Mouse (Mus musculus): Measurements from ENCODE around the gene Nrm. TPM values are rescaled to one million over a fixed set of nuclear protein-coding genes. Genes with fewer than 3 reads are reported as not detected.

The Nrm gene
- polyA plus RNA-seq, 1 experiment from 2014 or later = 13.5 TPM

- H3K27me3 ChIP-seq = no peaks in the 10 kb centered on the region
- in situ Hi-C loops (cut with MboI; ENCODE audit: low pct_unique_long_range_greater_than_20kb) = loop anchor here (10.0 kb wide), 1 partner anchor 237 kb away; no protein-coding TSS in a partner anchor
- ChIA-PET CTCF (interaction anchor here (0.8 to 2.4 kb wide), 8 partner anchors 8 to 85 kb away, joined by 3 to 13 read pairs (median 3); no protein-coding TSS in a partner anchor), POLR2A (interaction anchor here (0.6 to 6.8 kb wide), 15 partner anchors 9 to 124 kb away, joined by 3 to 48 read pairs (median 5); partner anchors contain the start of gene Ddr1)
- DNase-seq (ENCODE audit: low read depth, low spot score) (peak; percentile 79), ATAC-seq (peak; percentile 58)
- no peak for TF ChIP-seq CTCF (IDR thresholded peaks at IDR 0.05)
These were observed 39.4 kb upstream of the Nrm start, which contains the start of gene Ier3 for GRCm38 (mm10) chr17:35821439-35822430. Ier3 (plus strand) TSS chr17:35821684.

- H3K27me3 ChIP-seq = no peaks in the 10 kb centered on the region
- in situ Hi-C loops (cut with MboI; ENCODE audit: low pct_unique_long_range_greater_than_20kb) = loop anchor here (10.0 kb wide), 1 partner anchor 238 kb away; no protein-coding TSS in a partner anchor
- no peak for DNase-seq (ENCODE audit: low read depth, low spot score)
- TF ChIP-seq CTCF (IDR thresholded peaks at IDR 0.05) = no peak
- no peak for ATAC-seq
- ChIA-PET POLR2A (interaction anchor here (0.6 to 6.8 kb wide), 13 partner anchors 9 to 119 kb away, joined by 3 to 48 read pairs (median 7); partner anchors contain the start of gene Ddr1), CTCF (interaction anchor here (1.1 to 9.5 kb wide), 5 partner anchors 9 to 86 kb away, joined by 3 to 79 read pairs (median 4); no protein-coding TSS in a partner anchor)
These were observed 38.6 kb upstream of the Nrm start for GRCm38 (mm10) chr17:35822564-35822963.

GRCm38 (mm10) chr17:35822964-35823937, 37.9 kb upstream of the Nrm start, which contains the start of gene Flot1:
Flot1 (plus strand) TSS chr17:35823230.
- ATAC-seq = peak; percentile 72
- H3K27me3 ChIP-seq = no peaks in the 10 kb centered on the region
- TF ChIP-seq CTCF (IDR thresholded peaks at IDR 0.05) = no peak
- in situ Hi-C loops (cut with MboI; ENCODE audit: low pct_unique_long_range_greater_than_20kb) = loop anchor here (10.0 kb wide), 1 partner anchor 238 kb away; no protein-coding TSS in a partner anchor
- ChIA-PET CTCF (interaction anchor here (1.1 to 9.5 kb wide), 4 partner anchors 9 to 84 kb away, joined by 3 to 79 read pairs (median 4); no protein-coding TSS in a partner anchor), POLR2A (interaction anchor here (0.5 to 6.8 kb wide), 15 partner anchors 10 to 120 kb away, joined by 3 to 48 read pairs (median 4); partner anchors contain the start of gene Ddr1)
- DNase-seq (ENCODE audit: low read depth, low spot score) = peak; percentile 86

DNA sequence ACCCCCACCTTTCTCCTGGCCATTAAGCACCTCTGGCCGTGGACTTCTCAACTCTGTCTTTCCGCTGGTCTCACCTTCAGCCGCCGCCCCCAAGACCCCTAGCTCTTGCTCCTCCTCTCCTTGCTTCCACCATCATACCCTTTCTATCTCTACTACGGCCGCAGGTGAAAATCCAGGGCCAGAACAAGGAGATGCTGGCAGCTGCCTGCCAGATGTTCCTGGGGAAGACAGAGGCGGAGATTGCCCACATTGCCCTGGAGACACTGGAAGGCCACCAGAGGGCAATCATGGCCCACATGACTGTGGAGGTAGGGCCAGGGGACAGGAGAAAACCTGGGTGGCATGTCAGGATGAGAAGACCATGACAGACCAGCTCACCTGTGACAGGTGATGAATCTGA, 36.7 kb upstream of the Nrm start:
- ChIA-PET CTCF (interaction anchor here (0.8 to 9.5 kb wide), 4 partner anchors 9 to 85 kb away, joined by 3 to 79 read pairs (median 6); no protein-coding TSS in a partner anchor), POLR2A (interaction anchor here (0.6 to 6.8 kb wide), 6 partner anchors 11 to 121 kb away, joined by 3 to 48 read pairs (median 14); partner anchors contain the start of gene Ddr1)
- DNase-seq (ENCODE audit: low read depth, low spot score) = no peak
- in situ Hi-C loops (cut with MboI; ENCODE audit: low pct_unique_long_range_greater_than_20kb) = loop anchor here (10.0 kb wide), 1 partner anchor 240 kb away; no protein-coding TSS in a partner anchor
- TF ChIP-seq CTCF (IDR thresholded peaks at IDR 0.05) = no peak
- ATAC-seq = no peak
- H3K27me3 ChIP-seq = no peaks in the 10 kb centered on the region

- ATAC-seq (no peak), DNase-seq (ENCODE audit: low read depth, low spot score) (no peak)
- in situ Hi-C loops (cut with MboI; ENCODE audit: low pct_unique_long_range_greater_than_20kb) = loop anchor here (5.0 to 10.0 kb wide), 2 partner anchors 88 to 240 kb away; no protein-coding TSS in a partner anchor
- ChIA-PET POLR2A (interaction anchor here (0.7 to 6.8 kb wide), 4 partner anchors 12 to 277 kb away, joined by 3 to 48 read pairs (median 18); no protein-coding TSS in a partner anchor), CTCF (interaction anchor here (0.8 to 9.5 kb wide), 4 partner anchors 8 to 86 kb away, joined by 3 to 79 read pairs (median 6); no protein-coding TSS in a partner anchor)
- no peaks in the 10 kb centered on the region for H3K27me3 ChIP-seq
- TF ChIP-seq CTCF (IDR thresholded peaks at IDR 0.05) = no peak
These were observed 35.8 kb upstream of the Nrm start for GRCm38 (mm10) chr17:35825109-35825850.

DNA sequence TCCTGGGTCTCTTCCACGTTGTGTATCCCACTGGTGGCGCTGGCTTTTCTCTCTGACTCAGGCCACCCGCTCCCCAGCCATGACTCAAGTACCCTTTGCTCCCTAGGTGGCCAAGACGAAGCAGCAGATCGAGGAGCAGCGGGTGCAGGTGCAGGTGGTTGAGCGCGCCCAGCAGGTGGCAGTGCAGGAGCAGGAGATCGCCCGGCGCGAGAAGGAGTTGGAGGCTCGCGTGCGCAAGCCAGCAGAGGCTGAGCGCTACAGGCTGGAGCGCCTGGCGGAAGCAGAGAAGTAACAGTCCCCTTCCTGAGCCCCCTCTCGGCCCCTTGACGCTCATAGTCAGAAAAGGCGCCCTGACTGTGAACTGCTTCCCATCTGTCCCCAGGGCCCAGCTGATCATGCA, 31.4 kb upstream of the Nrm start:
- ATAC-seq (peak; percentile 71), DNase-seq (ENCODE audit: low read depth, low spot score) (no peak)
- CTCF ChIA-PET = interaction anchor here (0.6 to 9.5 kb wide), 13 partner anchors 8 to 125 kb away, joined by 3 to 79 read pairs (median 3); partner anchors contain the start of genes Ddr1, Dhx16 and Ier3
- in situ Hi-C loops (cut with MboI; ENCODE audit: low pct_unique_long_range_greater_than_20kb) = loop anchor here (5.0 to 10.0 kb wide), 2 partner anchors 92 to 245 kb away; no protein-coding TSS in a partner anchor
- no peaks in the 10 kb centered on the region for H3K27me3 ChIP-seq
- TF ChIP-seq CTCF (IDR thresholded peaks at IDR 0.05) = no peak
- POLR2A ChIA-PET = interaction anchor here (0.5 to 1.3 kb wide), 3 partner anchors 10 to 90 kb away, joined by 3 to 4 read pairs (median 3); no protein-coding TSS in a partner anchor

- in situ Hi-C loops (cut with MboI; ENCODE audit: low pct_unique_long_range_greater_than_20kb) = no loop called here
- POLR2A ChIA-PET = interaction anchor here (1.0 to 3.2 kb wide), 8 partner anchors 9 to 198 kb away, joined by 4 to 19 read pairs (median 5); partner anchors contain the start of genes Flot1 and Ier3
- no peak for DNase-seq (ENCODE audit: low read depth, low spot score)
These were observed 28.5 kb upstream of the Nrm start for GRCm38 (mm10) chr17:35832400-35833238.

More at GRCm38 (mm10) chr17:35832400-35833238, 28.5 kb upstream of the Nrm start:
- CTCF ChIA-PET = interaction anchor here (0.8 to 5.6 kb wide), 7 partner anchors 8 to 107 kb away, joined by 3 to 42 read pairs (median 3); partner anchors contain the start of gene Flot1
- ATAC-seq = no peak
- no peak for TF ChIP-seq CTCF (IDR thresholded peaks at IDR 0.05)
- no peaks in the 10 kb centered on the region for H3K27me3 ChIP-seq

Measured in Patski (cell line).